Mouse (Mus musculus): Measurements from ENCODE around the gene Ccdc106. TPM values are rescaled to one million over a fixed set of nuclear protein-coding genes. Genes with fewer than 3 reads are reported as not detected.
A peak's percentile ranks its signal among the peaks of the same experiment; 100 is the strongest.

The Ccdc106 gene
- polyA plus RNA-seq, 1 experiment from 2014 or later = 0.37 TPM

- Histone ChIP-seq H3K79me2 (ENCODE audit: inconsistent target) (peaks cover 78% of the 10 kb centered on the region), H3K36me3 (ENCODE audit: inconsistent target) (peaks cover 79% of the 10 kb centered on the region), H3K27ac (no peak overlapping the region), H3K4me3 (ENCODE audit: inconsistent target) (no peak overlapping the region)
- WGBS (ENCODE audit: missing documents) = 91% methylated on average over 6 of the region's 6 CpGs
These were observed 72.0 kb downstream of the Ccdc106 start for GRCm38 (mm10) chr7:5092381-5092780.

- no peak overlapping the region for H3K27ac ChIP-seq
- whole genome bisulfite sequencing (ENCODE audit: missing documents) = 91% methylated on average over 21 of the region's 21 CpGs
- H3K79me2 ChIP-seq (ENCODE audit: inconsistent target) = peaks cover 72% of the 10 kb centered on the region
- peaks cover 85% of the 10 kb centered on the region for H3K36me3 ChIP-seq (ENCODE audit: inconsistent target)
- no peak overlapping the region for H3K4me3 ChIP-seq (ENCODE audit: inconsistent target)
These were observed 72.6 kb downstream of the Ccdc106 start for GRCm38 (mm10) chr7:5092831-5093510.

DNA sequence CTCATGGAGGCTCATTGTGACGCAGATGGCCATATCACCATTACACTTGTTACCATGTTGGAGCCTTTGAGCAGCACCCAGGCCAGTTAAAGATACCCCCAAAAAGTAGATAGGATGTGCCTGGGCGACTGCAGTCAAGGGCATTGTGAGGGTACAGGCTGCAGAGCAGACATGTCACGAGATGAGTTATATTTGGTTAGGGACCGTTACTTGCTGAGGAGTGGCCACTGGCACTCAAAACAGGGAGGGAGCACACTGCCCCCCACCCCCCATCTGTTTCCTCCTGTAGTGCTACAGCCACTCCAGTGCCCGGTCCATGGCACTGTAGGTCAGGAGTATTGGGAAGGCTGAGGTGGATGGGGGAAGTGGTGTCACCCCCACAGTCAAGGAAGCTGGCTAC is 78.4 kb downstream of the Ccdc106 start:
- H3K27ac ChIP-seq = no peak overlapping the region
- H3K36me3 ChIP-seq (ENCODE audit: inconsistent target) = peaks cover 50% of the 10 kb centered on the region
- peaks cover 15% of the 10 kb centered on the region; the same call in 1 of the 2 replicates for H3K79me2 ChIP-seq (ENCODE audit: inconsistent target)
- 92% methylated on average over 5 of the region's 5 CpGs for WGBS (ENCODE audit: missing documents)
- no peak overlapping the region for H3K4me3 ChIP-seq (ENCODE audit: inconsistent target)

- peak overlapping the region; percentile 9; the same call in 1 of the 2 replicates for H3K27ac ChIP-seq
- peaks cover 4% of the 10 kb centered on the region; the same call in 1 of the 2 replicates for H3K79me2 ChIP-seq (ENCODE audit: inconsistent target)
- no peak overlapping the region for H3K4me3 ChIP-seq (ENCODE audit: inconsistent target)
- H3K36me3 ChIP-seq (ENCODE audit: inconsistent target) = peaks cover 39% of the 10 kb centered on the region
- 85% methylated on average over 3 of the region's 3 CpGs for WGBS (ENCODE audit: missing documents)
These were observed 79.4 kb downstream of the Ccdc106 start for GRCm38 (mm10) chr7:5099796-5100195.

GRCm38 (mm10) chr7:5101066-5101663 is 80.8 kb downstream of the Ccdc106 start:
- WGBS (ENCODE audit: missing documents) = 4% methylated on average over 10 of the region's 10 CpGs
- Histone ChIP-seq H3K27ac (peak overlapping the region; percentile 85), H3K36me3 (ENCODE audit: inconsistent target) (peaks cover 26% of the 10 kb centered on the region), H3K79me2 (ENCODE audit: inconsistent target) (no peaks in the 10 kb centered on the region), H3K4me3 (ENCODE audit: inconsistent target) (no peak overlapping the region)

DNA sequence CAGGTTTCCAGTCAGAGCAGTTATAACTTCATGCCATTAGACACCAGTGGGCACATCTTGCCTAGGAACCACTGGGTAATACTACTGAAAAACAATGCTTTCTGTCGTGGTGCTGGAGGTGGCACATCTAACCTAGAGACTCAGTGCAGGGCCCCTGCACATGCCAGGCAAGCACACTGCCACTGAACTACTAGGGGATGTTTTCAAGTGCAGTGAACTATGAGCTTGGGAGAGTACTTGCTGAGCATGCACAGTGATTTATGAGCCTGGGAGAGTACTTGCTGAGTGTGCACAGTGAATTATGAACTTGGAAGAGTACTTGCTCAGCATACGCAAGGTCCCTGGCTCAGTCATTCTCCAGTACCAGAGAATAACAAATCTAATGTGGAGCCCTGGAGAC is 82.2 kb downstream of the Ccdc106 start:
- WGBS (ENCODE audit: missing documents) = 86% methylated on average over 2 of the region's 2 CpGs
- peak overlapping the region; percentile 85 for H3K27ac ChIP-seq

GRCm38 (mm10) chr7:5108272-5108671 is 87.9 kb downstream of the Ccdc106 start:
- Histone ChIP-seq H3K36me3 (ENCODE audit: inconsistent target) (no peaks in the 10 kb centered on the region), H3K27ac (no peak overlapping the region), H3K79me2 (ENCODE audit: inconsistent target) (no peaks in the 10 kb centered on the region), H3K4me3 (ENCODE audit: inconsistent target) (no peak overlapping the region)
- 74% methylated on average over 4 of the region's 4 CpGs for WGBS (ENCODE audit: missing documents)

More for the DNA sequence above, 82.2 kb downstream of the Ccdc106 start:
- H3K36me3 ChIP-seq (ENCODE audit: inconsistent target) = peaks cover 15% of the 10 kb centered on the region
- no peak overlapping the region for H3K4me3 ChIP-seq (ENCODE audit: inconsistent target)
- H3K79me2 ChIP-seq (ENCODE audit: inconsistent target) = no peaks in the 10 kb centered on the region

- 80% methylated on average over 8 of the region's 8 CpGs for WGBS (ENCODE audit: missing documents)
- Histone ChIP-seq H3K27ac (no peak overlapping the region), H3K4me3 (ENCODE audit: inconsistent target) (no peak overlapping the region), H3K79me2 (ENCODE audit: inconsistent target) (no peaks in the 10 kb centered on the region), H3K36me3 (ENCODE audit: inconsistent target) (no peaks in the 10 kb centered on the region)
These were observed 88.9 kb downstream of the Ccdc106 start for GRCm38 (mm10) chr7:5109301-5109700.

Other genes with a start within 250 kb of the Ccdc106 start
- gene Fam71e2, start 249.3 kb upstream of the Ccdc106 start, polyA plus RNA-seq (2018) = not detected in 3 replicates
- gene Il11, start 237.7 kb upstream of the Ccdc106 start, polyA plus RNA-seq (2018) = not detected in 3 replicates
- gene Tmem190, start 237.6 kb upstream of the Ccdc106 start, polyA plus RNA-seq (2018) = not detected in 3 replicates
- gene Tmem238, start 230.9 kb upstream of the Ccdc106 start, polyA plus RNA-seq (2018) = 0.67 to 1.6 TPM (median 0.70 TPM) in 3 replicates
- 395 to 534 TPM (median 483 TPM) in 3 replicates for gene Rpl28, start 227.7 kb upstream of the Ccdc106 start, polyA plus RNA-seq (2018)
- gene Ube2s, start 208.0 kb upstream of the Ccdc106 start, polyA plus RNA-seq (2018) = 69.0 to 174 TPM (median 124 TPM) in 3 replicates
- gene Shisa7, start 175.9 kb upstream of the Ccdc106 start, polyA plus RNA-seq (2018) = not detected in 3 replicates
- gene Isoc2b, start 150.3 kb upstream of the Ccdc106 start, polyA plus RNA-seq (2018) = 6.2 to 11.2 TPM (median 10.2 TPM) in 3 replicates
- gene Isoc2a, start 143.4 kb upstream of the Ccdc106 start, polyA plus RNA-seq (2018) = 9.6 to 13.3 TPM (median 13.0 TPM) in 3 replicates
- not detected in 3 replicates for gene Gm36210, start 114.0 kb upstream of the Ccdc106 start, polyA plus RNA-seq (2018)
- gene Zfp628, start 105.3 kb upstream of the Ccdc106 start, polyA plus RNA-seq (2018) = 3.1 to 5.6 TPM (median 4.4 TPM) in 3 replicates
- 0.15 to 1.1 TPM (median 0.17 TPM) in 3 replicates for gene Nat14, start 98.5 kb upstream of the Ccdc106 start, polyA plus RNA-seq (2018)
- gene Ssc5d, start 94.8 kb upstream of the Ccdc106 start, polyA plus RNA-seq (2018) = 0.13 to 0.33 TPM (median 0.28 TPM) in 3 replicates
- 0.36 to 1.8 TPM (median 1.1 TPM) in 3 replicates for gene Sbk2, start 56.1 kb upstream of the Ccdc106 start, polyA plus RNA-seq (2018)
- gene Sbk3, start 49.4 kb upstream of the Ccdc106 start, polyA plus RNA-seq (2018) = not detected in 3 replicates
- 4.3 to 9.9 TPM (median 7.3 TPM) in 3 replicates for gene Zfp579, start 24.4 kb upstream of the Ccdc106 start, polyA plus RNA-seq (2018)
- gene Zfp524, start 6.1 kb upstream of the Ccdc106 start, polyA plus RNA-seq (2018) = 13.7 to 24.6 TPM (median 14.3 TPM) in 3 replicates
- gene Fiz1, start 5.9 kb upstream of the Ccdc106 start, polyA plus RNA-seq (2018) = 16.5 to 21.5 TPM (median 18.2 TPM) in 3 replicates
- not detected in 3 replicates for gene Gm44973, start 5.1 kb upstream of the Ccdc106 start, polyA plus RNA-seq (2018)
- gene Zfp865, start 177 bp upstream of the Ccdc106 start, polyA plus RNA-seq (2018) = 11.9 to 13.8 TPM (median 12.4 TPM) in 3 replicates
- 0.25 to 0.76 TPM in 2 of 3 replicates, not detected in the other for gene 4632433K11Rik, start 13.6 kb downstream of the Ccdc106 start, polyA plus RNA-seq (2018)
- gene Zfp784, start 17.9 kb downstream of the Ccdc106 start, polyA plus RNA-seq (2018) = 1.8 to 2.2 TPM (median 1.8 TPM) in 3 replicates
- 2.0 TPM in 3 replicates for gene Zfp580, start 31.0 kb downstream of the Ccdc106 start, polyA plus RNA-seq (2018)
- 93.4 to 180 TPM (median 101 TPM) in 3 replicates for gene U2af2, start 41.6 kb downstream of the Ccdc106 start, polyA plus RNA-seq (2018)
- gene Epn1, start 59.7 kb downstream of the Ccdc106 start, polyA plus RNA-seq (2018) = 84.6 to 130 TPM (median 119 TPM) in 3 replicates
- gene Rfpl4, start 96.4 kb downstream of the Ccdc106 start, polyA plus RNA-seq (2018) = not detected in 3 replicates
- gene Rasl2-9, start 105.4 kb downstream of the Ccdc106 start, polyA plus RNA-seq (2018) = 0.32 to 1.4 TPM (median 0.40 TPM) in 3 replicates
- gene Vmn1r55, start 129.1 kb downstream of the Ccdc106 start, polyA plus RNA-seq (2018) = not detected in 3 replicates
- gene Vmn1r56, start 176.2 kb downstream of the Ccdc106 start, polyA plus RNA-seq (2018) = not detected in 3 replicates
- gene Vmn1r57, start 197.9 kb downstream of the Ccdc106 start, polyA plus RNA-seq (2018) = not detected in 3 replicates